Mouse (Mus musculus) hindbrain, embryonic 14.5 days (tissue): ENCODE measurements at regions not wholly inside any gene's neighbourhood (a gene's known extent, or its start where the extent isn't known, plus 50 kb on each side); places are given as distances from the start of the nearest gene placed in this dataset.

Experiments
- ATAC-seq: fragments of 200-750 bp; cut with Nextera tagmentation; 2 replicates; pipeline ENCODE4 v1.8.0; 2017; ENCODE audit warnings: moderate number of reproducible peaks, mild to moderate bottlenecking, moderate TSS enrichment, moderate library complexity; ENCODE audit not compliant: low FRiP score
- DNase-seq: peaks from one replicate; pipeline ENCODE4 v3.0.0-alpha.2; 2015; ENCODE audit warnings: low spot score
- H3K27ac ChIP-seq: fragments of 300-500 bp; sonication (generic); 2 replicates; pipeline ENCODE4 v1.5.1; 2014; ENCODE audit warnings: mild to moderate bottlenecking, moderate library complexity
- H3K27me3 ChIP-seq: fragments of 300-500 bp; sonication (generic); 2 replicates; pipeline ENCODE4 v1.6.1; 2014; ENCODE audit warnings: mild to moderate bottlenecking, low read length, mixed read lengths; ENCODE audit not compliant: control insufficient read depth, insufficient read depth
- H3K36me3 ChIP-seq: fragments of 300-500 bp; sonication (generic); replicated peaks from 2 replicates; pipeline ENCODE4 v1.6.1; 2014; ENCODE audit not compliant: control insufficient read depth, insufficient read depth
- H3K4me1 ChIP-seq: fragments of 300-500 bp; sonication (generic); replicated peaks from 2 replicates; pipeline ENCODE4 v1.6.1; 2014; ENCODE audit warnings: antibody characterized with exemption, low read length, mixed read lengths; ENCODE audit not compliant: control insufficient read depth, insufficient read depth
- H3K4me2 ChIP-seq: fragments of 300-500 bp; sonication (generic); replicated peaks from 2 replicates; pipeline ENCODE4 v1.6.1; 2014; ENCODE audit warnings: mild to moderate bottlenecking, moderate library complexity
- H3K4me3 ChIP-seq: fragments of 300-500 bp; sonication (generic); replicated peaks from 2 replicates; pipeline ENCODE4 v1.5.1; 2014; ENCODE audit warnings: mild to moderate bottlenecking, low read length
- H3K9ac ChIP-seq: fragments of 300-500 bp; sonication (generic); 2 replicates; pipeline ENCODE4 v1.6.1; 2014
- H3K9me3 ChIP-seq: fragments of 300-500 bp; sonication (generic); 2 replicates; pipeline ENCODE4 v1.6.1; 2016; ENCODE audit warnings: low read length; ENCODE audit not compliant: control insufficient read depth
- WGBS: fragments of 180-500 bp; shearing (Covaris S2); extraction: QIAGEN DNeasy Blood & Tissue Kit; methylation state at CpG from one replicate; pipeline ENCODE4 v1.1.7; 2014; 5-methylcytosine and 5-hydroxymethylcytosine counted together

GRCm38 (mm10) chr6:51788156-51788555 is 224.2 kb downstream of the Skap2 start:
- ATAC-seq (no peak), DNase-seq (no peak)
- Histone ChIP-seq H3K27me3 (no peaks in the 10 kb centered on the region), H3K4me1 (peaks cover 9% of the 10 kb centered on the region; the same call in 1 of the 2 replicates), H3K9ac (no peak overlapping the region), H3K27ac (no peak overlapping the region), H3K4me2 (no peak overlapping the region), H3K4me3 (no peak overlapping the region), H3K36me3 (no peaks in the 10 kb centered on the region), H3K9me3 (no peaks in the 10 kb centered on the region)
- WGBS = 73% methylated on average over 9 of the region's 9 CpGs

GRCm38 (mm10) chr6:51790293-51790692 is 222.1 kb downstream of the Skap2 start:
- ATAC-seq (peak; percentile 60; the same call in 1 of the 2 replicates), DNase-seq (no peak)
- no peak overlapping the region for H3K4me3 ChIP-seq
- H3K36me3 ChIP-seq = no peaks in the 10 kb centered on the region
- no peak overlapping the region for H3K4me2 ChIP-seq
- WGBS = 54% methylated on average over 5 of the region's 5 CpGs
- no peak overlapping the region for H3K9ac ChIP-seq
- H3K27ac ChIP-seq = peak overlapping the region; percentile 71
- H3K27me3 ChIP-seq = no peaks in the 10 kb centered on the region
- H3K9me3 ChIP-seq = no peaks in the 10 kb centered on the region
- peaks cover 9% of the 10 kb centered on the region; the same call in 1 of the 2 replicates for H3K4me1 ChIP-seq

DNA sequence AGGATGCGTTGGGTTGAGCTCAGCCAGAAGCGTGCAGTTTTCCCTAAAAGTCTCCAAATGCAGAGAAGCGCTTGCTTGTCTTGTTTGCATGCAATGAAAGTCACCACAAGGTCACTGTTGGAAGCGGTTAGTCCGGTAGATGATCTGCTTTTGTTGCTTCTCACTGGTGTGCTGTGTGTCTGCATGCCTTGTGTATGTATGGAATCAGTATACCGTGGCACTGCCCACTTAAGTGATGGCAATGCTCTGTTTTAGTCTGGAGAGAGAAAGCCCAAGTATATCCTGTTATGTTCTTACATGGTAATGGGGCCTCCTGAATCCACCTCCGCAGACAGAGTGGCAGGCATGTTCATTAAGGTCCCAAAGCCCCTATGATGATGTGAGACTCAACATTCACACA is 221.7 kb downstream of the Skap2 start:
- no peaks in the 10 kb centered on the region for H3K36me3 ChIP-seq
- H3K9me3 ChIP-seq = no peaks in the 10 kb centered on the region
- no peak for DNase-seq
- 59% methylated on average over 7 of the region's 7 CpGs for WGBS
- no peak overlapping the region for H3K4me2 ChIP-seq
- no peak overlapping the region for H3K4me3 ChIP-seq
- peaks cover 9% of the 10 kb centered on the region; the same call in 1 of the 2 replicates for H3K4me1 ChIP-seq
- no peak overlapping the region for H3K9ac ChIP-seq
- H3K27ac ChIP-seq = peak overlapping the region; percentile 71
- no peak for ATAC-seq
- H3K27me3 ChIP-seq = no peaks in the 10 kb centered on the region

- no peak overlapping the region for H3K4me3 ChIP-seq
- no peak overlapping the region for H3K9ac ChIP-seq
- H3K27me3 ChIP-seq = no peaks in the 10 kb centered on the region
- DNase-seq = no peak
- H3K4me2 ChIP-seq = no peak overlapping the region
- no peaks in the 10 kb centered on the region for H3K36me3 ChIP-seq
- no peaks in the 10 kb centered on the region for H3K9me3 ChIP-seq
- 59% methylated on average over 4 of the region's 4 CpGs for WGBS
- ATAC-seq = no peak
- H3K4me1 ChIP-seq = peaks cover 5% of the 10 kb centered on the region; the same call in 1 of the 2 replicates
- no peak overlapping the region for H3K27ac ChIP-seq
Observed at GRCm38 (mm10) chr6:51795300-51795699, 217.0 kb downstream of the Skap2 start.

DNA sequence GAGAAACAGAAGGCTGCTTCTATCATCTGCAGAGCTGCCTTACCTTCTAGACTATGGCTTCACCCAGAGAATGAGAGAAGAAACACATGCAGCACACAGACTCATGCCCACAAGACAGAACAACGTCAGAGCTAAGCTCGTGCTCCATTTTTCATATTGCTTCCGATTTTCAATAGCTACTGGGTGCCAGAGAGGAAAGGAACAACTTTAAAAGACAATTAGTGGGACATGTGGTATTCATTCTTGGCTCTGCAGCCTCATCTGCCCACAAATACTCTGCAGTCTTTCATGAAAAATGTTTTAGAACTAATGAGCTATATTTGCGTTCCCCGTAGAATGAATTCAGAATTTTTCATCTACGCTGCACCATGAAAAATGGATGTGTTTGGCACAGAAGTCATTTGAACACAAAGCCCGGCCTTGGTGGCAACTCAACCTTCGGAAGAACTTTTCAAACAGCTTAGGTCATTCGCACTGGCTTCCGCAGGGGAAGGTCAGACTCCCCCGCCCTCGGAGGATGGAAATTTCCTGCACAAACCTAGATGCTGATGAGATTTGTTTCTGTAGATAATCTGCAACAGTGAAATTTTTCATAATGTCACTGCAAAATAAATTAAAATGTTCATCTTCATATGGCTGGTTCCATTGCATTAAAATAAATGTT is 213.6 kb downstream of the Skap2 start:
- DNase-seq = no peak
- H3K27me3 ChIP-seq = no peaks in the 10 kb centered on the region

GRCm38 (mm10) chr6:51805656-51806055 is 206.7 kb downstream of the Skap2 start:
- no peaks in the 10 kb centered on the region for H3K36me3 ChIP-seq
- H3K27me3 ChIP-seq = no peaks in the 10 kb centered on the region
- no peak for ATAC-seq
- H3K4me3 ChIP-seq = no peak overlapping the region
- no peaks in the 10 kb centered on the region for H3K9me3 ChIP-seq
- H3K4me2 ChIP-seq = no peak overlapping the region
- 71% methylated on average over 7 of the region's 7 CpGs for WGBS
- no peak overlapping the region for H3K9ac ChIP-seq
- no peaks in the 10 kb centered on the region for H3K4me1 ChIP-seq
- no peak for DNase-seq
- H3K27ac ChIP-seq = no peak overlapping the region

More for the DNA sequence above, 213.6 kb downstream of the Skap2 start:
- Histone ChIP-seq H3K4me2 (no peak overlapping the region), H3K9me3 (no peaks in the 10 kb centered on the region), H3K9ac (no peak overlapping the region), H3K27ac (no peak overlapping the region), H3K4me1 (no peaks in the 10 kb centered on the region), H3K4me3 (no peak overlapping the region), H3K36me3 (no peaks in the 10 kb centered on the region)
- 73% methylated on average over 12 of the region's 12 CpGs for WGBS
- no peak for ATAC-seq
